Mouse (Mus musculus): ENCODE measurements around the gene Ccdc14. TPM values are rescaled to one million over a fixed set of nuclear protein-coding genes. Genes with fewer than 3 reads are reported as not detected.
"Not testable (repeated sequence)": the region's sequence is repeated elsewhere in the genome, so short reads cannot be mapped to it uniquely, and the experiment has no call there.

The Ccdc14 gene
- polyA plus RNA-seq (2012; rRNA removed): 1.5 and 2.4 TPM in 2 replicates

DNA sequence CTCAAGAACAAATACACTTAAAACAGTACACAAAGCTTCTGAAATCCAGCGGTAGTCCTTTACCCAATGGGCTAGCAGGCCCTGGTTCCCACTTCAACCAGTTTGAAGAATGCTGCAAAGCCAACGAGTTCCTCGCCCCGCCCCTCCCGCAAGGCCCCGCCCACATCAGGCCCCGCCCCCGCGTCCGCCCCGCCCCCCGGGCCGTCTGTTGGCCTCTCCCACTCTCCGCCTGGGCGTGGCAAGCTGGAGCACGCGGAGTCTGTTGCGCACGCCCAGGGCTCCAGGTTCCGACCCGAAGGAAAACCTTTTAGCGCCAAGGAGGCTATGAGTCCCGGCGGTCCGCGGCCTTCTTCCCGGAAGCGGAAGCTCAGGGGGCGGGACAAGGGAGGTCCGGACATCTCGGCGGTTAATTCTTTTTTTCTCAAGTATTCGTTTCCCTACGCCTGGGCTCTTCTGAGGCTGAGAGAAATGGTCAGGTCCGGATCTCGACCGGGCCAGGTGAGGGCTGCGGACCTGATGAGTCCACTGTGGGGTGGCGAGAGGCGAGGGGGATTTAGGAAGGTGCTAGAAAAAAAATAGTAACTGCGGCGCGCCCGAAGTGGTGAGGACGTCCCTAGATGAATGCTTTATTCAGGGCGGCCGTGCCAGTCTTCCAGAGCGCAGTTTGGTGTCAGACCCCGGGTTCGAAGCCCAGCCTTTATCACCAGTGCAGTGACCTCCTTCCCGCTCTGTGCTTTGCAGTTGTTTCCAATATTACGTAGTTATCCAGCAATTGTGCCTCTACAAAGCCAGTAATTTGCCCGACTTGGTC lies at the start of gene Ccdc14:
Gene Ccdc14, plus strand, starts transcription at position 283 of the 811 bp plus-strand sequence.
- TF ChIP-seq CTCF (IDR thresholded peaks at IDR 0.05; ENCODE audit: insufficient read depth, low read length) (no peak), POLR2A (IDR thresholded peaks at IDR 0.05; ENCODE audit: borderline replicate concordance, extremely low read depth, low read depth, low read length) (no peak)
- Histone ChIP-seq H3K4me3 (replicated peaks; ENCODE audit: extremely low read depth, low read depth, low read length) (peak within 1 kb of the TSS; percentile 93), H3K4me1 (ENCODE audit: control insufficient read depth, insufficient read depth, low read length) (0 out of 2 replicates have a peak, but pooled peaks cover 3% of the 10 kb centered on the region)
- under 1% methylated on average over 53 of the region's 53 CpGs for WGBS
- peak; percentile 83 for DNase-seq

DNA sequence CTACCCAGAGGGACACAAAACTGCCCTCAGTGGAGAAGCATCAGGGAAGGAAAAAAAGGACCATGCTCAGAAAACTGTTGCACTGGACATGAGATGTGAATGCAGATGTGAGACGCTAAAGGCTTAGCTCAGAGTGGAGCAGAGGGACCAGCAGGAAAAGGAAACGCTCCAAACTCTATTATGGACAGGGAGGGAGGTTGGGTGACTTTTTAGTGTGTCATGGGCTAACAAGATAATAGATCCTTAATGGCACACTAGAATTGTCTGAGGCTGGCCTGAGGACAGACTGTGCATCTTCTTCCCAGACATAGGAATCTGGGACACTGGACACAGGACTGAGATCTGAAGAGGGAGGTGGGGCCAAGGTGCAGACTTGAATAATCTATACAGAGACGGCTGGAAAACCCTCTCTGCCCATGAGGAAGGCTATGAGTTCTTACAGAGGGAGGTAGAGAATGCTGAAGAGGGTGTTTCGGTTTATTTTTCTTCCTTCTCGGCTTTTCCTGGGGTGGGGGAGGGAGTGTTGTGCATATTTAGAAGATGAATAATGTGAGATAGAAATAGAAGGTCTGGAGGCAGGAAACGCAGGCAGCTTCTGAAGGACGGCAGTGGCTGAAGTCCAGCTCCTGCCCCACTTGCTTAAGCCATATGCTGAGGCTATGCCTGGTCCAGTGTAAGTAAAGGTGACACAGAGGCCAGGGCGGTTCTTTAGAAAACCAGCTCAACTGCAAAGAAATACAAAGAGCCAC lies 46.7 kb upstream of the Ccdc14 start:
- Histone ChIP-seq H3K4me3 (replicated peaks; ENCODE audit: extremely low read depth, low read depth, low read length) (no peak overlapping the region), H3K4me1 (ENCODE audit: control insufficient read depth, insufficient read depth, low read length) (peaks cover 2% of the 10 kb centered on the region)
- no peak for DNase-seq
- WGBS: 18% methylated on average over 8 of the region's 8 CpGs
- TF ChIP-seq CTCF (IDR thresholded peaks at IDR 0.05; ENCODE audit: insufficient read depth, low read length) (no peak), POLR2A (IDR thresholded peaks at IDR 0.05; ENCODE audit: borderline replicate concordance, extremely low read depth, low read depth, low read length) (no peak)

DNA sequence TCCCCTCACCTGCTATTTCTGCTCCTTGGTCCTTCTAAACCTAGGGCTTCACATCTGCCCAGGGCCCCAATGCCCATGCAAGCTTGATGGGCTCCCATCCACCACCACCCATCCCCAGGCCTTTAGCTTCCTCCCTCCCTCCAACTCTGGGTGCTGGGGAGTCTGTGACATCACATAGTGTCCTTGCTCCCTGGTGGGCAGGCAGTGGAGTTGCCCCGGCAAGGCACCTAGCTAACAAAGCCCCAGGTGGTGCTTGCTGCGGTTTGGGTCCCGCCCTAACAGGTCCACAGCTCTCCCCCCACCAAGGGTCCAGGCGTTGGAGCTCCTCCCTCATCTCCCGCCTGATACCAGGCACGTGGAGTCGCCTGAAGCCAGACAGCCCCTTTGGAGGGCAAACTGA lies 40.8 kb upstream of the Ccdc14 start, which contains the start of gene Ropn1:
Gene Ropn1, plus strand, starts transcription at position 301 of the 400 bp plus-strand sequence.
- Histone ChIP-seq H3K4me1 (ENCODE audit: control insufficient read depth, insufficient read depth, low read length) (no peaks in the 10 kb centered on the region), H3K4me3 (replicated peaks; ENCODE audit: extremely low read depth, low read depth, low read length) (no peak within 1 kb of the TSS)
- TF ChIP-seq POLR2A (IDR thresholded peaks at IDR 0.05; ENCODE audit: borderline replicate concordance, extremely low read depth, low read depth, low read length) (no peak), CTCF (IDR thresholded peaks at IDR 0.05; ENCODE audit: insufficient read depth, low read length) (no peak)
- WGBS: 57% methylated on average over 7 of the region's 7 CpGs
- no peak for DNase-seq

DNA sequence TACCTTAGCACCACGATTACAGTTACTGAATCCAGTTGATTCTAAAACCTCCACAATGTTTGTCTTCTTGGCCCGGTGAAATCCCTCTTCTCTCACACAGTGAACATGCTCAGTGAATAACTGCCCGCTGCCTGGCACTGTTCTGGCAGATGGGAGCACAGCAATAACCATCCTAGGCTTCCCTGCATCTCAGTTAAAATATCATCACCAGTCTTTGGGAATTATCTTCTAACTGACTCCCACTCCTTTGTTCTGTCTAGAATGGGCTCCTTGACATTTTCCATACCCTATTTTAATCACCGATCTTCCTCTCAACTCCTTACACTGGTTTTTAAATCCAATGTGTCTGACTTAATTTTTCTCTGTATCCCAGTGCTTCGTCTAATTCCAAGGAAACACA lies 37.4 kb upstream of the Ccdc14 start:
- whole genome bisulfite sequencing: 87% methylated on average over 5 of the region's 5 CpGs
- Histone ChIP-seq H3K4me3 (replicated peaks; ENCODE audit: extremely low read depth, low read depth, low read length) (no peak overlapping the region), H3K4me1 (ENCODE audit: control insufficient read depth, insufficient read depth, low read length) (no peaks in the 10 kb centered on the region; the same call in 1 of the 2 replicates)
- TF ChIP-seq CTCF (IDR thresholded peaks at IDR 0.05; ENCODE audit: insufficient read depth, low read length) (no peak), POLR2A (IDR thresholded peaks at IDR 0.05; ENCODE audit: borderline replicate concordance, extremely low read depth, low read depth, low read length) (no peak)
- no peak for DNase-seq

DNA sequence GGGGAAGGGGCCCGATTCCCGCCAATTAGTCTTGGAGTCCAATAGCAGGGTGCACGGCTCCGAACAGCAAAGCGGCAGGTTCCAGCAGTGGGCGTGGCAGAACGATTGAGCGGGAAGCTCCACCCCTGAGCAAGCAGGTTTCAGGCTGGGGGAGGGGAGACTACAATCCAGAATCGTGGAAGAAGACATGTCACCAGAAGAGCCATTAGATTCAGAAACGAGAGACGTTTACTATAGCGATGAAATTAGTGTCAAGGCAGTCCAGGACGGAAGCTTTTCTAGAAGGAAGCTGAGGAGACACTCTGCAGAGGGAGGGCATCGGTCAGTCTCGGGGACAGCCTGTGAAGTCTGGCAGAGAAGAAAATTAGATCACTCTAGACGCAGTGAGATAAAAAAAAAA lies 32.9 kb upstream of the Ccdc14 start:
- H3K4me1 ChIP-seq (ENCODE audit: control insufficient read depth, insufficient read depth, low read length); H3K4me3 ChIP-seq (replicated peaks; ENCODE audit: extremely low read depth, low read depth, low read length): not testable (repeated sequence)
- peak; percentile 13 for DNase-seq
- 5% methylated on average over 16 of the region's 16 CpGs for WGBS

- H3K4me1 ChIP-seq (ENCODE audit: control insufficient read depth, insufficient read depth, low read length): no peaks in the 10 kb centered on the region; the same call in 1 of the 2 replicates
- DNase-seq: no peak
- 23% methylated on average over 5 of the region's 5 CpGs for WGBS
- no peak for TF ChIP-seq CTCF (IDR thresholded peaks at IDR 0.05; ENCODE audit: insufficient read depth, low read length)
- TF ChIP-seq POLR2A (IDR thresholded peaks at IDR 0.05; ENCODE audit: borderline replicate concordance, extremely low read depth, low read depth, low read length): no peak
- H3K4me3 ChIP-seq (replicated peaks; ENCODE audit: extremely low read depth, low read depth, low read length): no peak overlapping the region
These were observed 32.4 kb upstream of the Ccdc14 start for GRCm38 (mm10) chr16:34657983-34658382.

DNA sequence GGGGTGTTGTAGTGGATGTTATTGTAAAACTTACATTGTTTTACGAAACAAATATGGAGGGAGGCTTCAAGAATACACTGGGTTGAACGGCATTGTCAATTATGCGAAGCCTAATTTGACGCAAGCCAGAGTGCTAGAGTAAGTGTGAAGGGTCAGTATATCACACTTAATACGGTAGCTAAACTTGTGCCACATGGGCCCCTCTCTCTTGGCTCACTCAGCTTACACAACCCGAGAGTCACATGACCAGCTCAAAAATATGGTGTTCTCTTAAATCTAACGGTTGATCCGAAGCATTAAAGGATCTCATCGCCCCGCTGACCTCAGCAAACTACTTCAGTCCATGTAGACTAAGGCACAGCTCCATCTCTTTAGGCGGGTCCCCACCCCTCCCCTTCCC lies 32.0 kb upstream of the Ccdc14 start:
- DNase-seq: no peak
- WGBS: 50% methylated on average over 11 of the region's 11 CpGs
- Histone ChIP-seq H3K4me1 (ENCODE audit: control insufficient read depth, insufficient read depth, low read length) (no peaks in the 10 kb centered on the region; the same call in 1 of the 2 replicates), H3K4me3 (replicated peaks; ENCODE audit: extremely low read depth, low read depth, low read length) (no peak overlapping the region)
- TF ChIP-seq CTCF (IDR thresholded peaks at IDR 0.05; ENCODE audit: insufficient read depth, low read length) (no peak), POLR2A (IDR thresholded peaks at IDR 0.05; ENCODE audit: borderline replicate concordance, extremely low read depth, low read depth, low read length) (no peak)

DNA sequence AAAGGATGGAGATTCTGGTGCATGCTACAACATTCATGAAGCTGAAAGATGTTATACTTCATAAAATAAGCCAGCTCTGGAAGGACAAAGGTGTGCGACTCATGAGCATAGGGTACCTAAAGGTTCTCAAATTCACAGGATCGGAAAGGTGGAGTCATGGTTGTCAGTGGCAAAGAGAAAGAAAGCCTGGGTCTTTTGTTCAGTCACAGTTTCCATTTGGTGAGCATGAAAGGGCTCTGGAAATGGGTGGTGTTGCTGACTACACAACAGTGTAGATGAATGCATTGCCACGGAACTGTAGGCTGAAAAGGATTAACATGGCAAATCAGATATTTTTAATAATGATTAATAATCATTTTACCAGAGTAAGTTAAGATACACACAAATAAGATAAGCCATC lies 25.9 kb upstream of the Ccdc14 start:
- WGBS: 86% methylated on average over 3 of the region's 3 CpGs

GRCm38 (mm10) chr16:34667031-34667726 lies 23.2 kb upstream of the Ccdc14 start:
- H3K4me3 ChIP-seq (replicated peaks; ENCODE audit: extremely low read depth, low read depth, low read length): no peak overlapping the region
- WGBS: 6% methylated on average over 20 of the region's 20 CpGs
- peak; percentile 96 for TF ChIP-seq CTCF (IDR thresholded peaks at IDR 0.05; ENCODE audit: insufficient read depth, low read length)
- TF ChIP-seq POLR2A (IDR thresholded peaks at IDR 0.05; ENCODE audit: borderline replicate concordance, extremely low read depth, low read depth, low read length): no peak
- peak; percentile 59 for DNase-seq
- H3K4me1 ChIP-seq (ENCODE audit: control insufficient read depth, insufficient read depth, low read length): 0 out of 2 replicates have a peak, but pooled peaks cover 3% of the 10 kb centered on the region

More for the DNA sequence above, 25.9 kb upstream of the Ccdc14 start:
- Histone ChIP-seq H3K4me3 (replicated peaks; ENCODE audit: extremely low read depth, low read depth, low read length) (no peak overlapping the region), H3K4me1 (ENCODE audit: control insufficient read depth, insufficient read depth, low read length) (0 out of 2 replicates have a peak, but pooled peaks cover 3% of the 10 kb centered on the region)
- DNase-seq: no peak
- no peak for TF ChIP-seq CTCF (IDR thresholded peaks at IDR 0.05; ENCODE audit: insufficient read depth, low read length)

Data from lung, adult 2 months (tissue).